Mouse (Mus musculus): ENCODE data around the gene Ykt6.
"Not testable (repeated sequence)": the region's sequence is repeated elsewhere in the genome, so short reads cannot be mapped to it uniquely, and the experiment has no call there.

Ykt6 gene

GRCm38 (mm10) chr11:5995989-5996388, 40.5 kb downstream of the Ykt6 start:
- peak; percentile 96 to 97 for DNase-seq

DNA sequence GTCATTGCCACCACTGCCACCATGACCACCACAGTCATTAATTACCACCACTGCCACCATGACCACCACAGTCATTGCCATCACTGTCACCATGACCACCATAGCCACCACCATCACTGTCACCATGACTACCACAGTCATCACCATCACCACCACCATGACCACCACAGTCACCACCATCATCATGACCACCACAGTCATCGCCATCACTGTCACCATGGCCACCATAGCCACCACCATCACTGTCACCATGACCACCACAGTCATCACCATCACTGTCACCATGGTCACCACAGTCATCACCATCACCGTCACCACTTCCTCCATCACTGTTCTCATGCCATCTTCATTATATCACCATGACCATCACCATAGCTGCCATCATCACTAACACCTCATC, 43.0 kb downstream of the Ykt6 start:
- DNase-seq = no peak

DNA sequence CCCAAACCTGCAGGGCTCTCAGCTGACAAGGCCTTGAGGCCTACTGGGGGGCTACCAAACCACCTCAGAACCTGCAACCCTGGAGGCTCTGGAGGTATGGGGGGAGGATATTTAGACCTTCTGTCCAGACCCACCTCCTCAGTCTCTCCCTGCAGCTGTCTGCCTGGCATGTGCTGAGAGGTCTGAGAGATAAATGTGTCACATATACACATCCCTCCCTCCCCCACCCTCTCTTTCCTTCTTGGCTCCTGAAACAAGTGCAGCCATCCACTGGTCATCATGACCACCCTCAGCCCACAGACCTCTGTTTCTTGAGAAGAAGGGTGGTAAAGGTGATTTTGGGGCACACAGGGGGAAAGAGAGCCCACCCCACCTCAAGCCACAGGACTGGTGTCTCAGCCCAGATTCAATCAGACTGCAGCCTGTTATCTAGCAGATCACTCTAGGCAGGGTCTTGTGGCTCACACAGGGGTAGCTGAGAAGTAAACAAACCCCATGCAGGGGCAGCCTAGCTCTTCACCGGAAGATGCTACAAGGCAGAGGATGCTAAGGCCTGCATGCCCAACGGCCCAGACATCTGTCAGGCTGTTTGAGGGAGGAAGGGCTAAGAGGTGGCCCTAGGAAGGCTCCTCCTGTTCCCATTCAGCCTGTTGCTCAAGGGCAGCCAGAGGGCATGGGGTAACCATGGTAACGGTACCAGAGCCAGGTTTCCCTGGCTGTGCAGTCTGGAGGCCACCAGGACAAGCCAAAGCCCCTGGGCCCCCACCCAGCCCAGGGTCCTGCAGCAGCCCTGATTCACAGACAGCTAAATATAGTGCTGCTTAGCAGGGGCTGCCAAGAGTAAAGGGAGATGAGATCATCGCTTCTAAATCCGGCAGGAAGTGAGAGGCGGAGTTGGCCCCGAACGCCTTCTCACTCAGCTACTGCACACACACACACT, 44.6 kb downstream of the Ykt6 start:
- peak; percentile 90 to 92 for DNase-seq

GRCm38 (mm10) chr11:6000961-6001682, 45.6 kb downstream of the Ykt6 start:
- DNase-seq = no peak

DNA sequence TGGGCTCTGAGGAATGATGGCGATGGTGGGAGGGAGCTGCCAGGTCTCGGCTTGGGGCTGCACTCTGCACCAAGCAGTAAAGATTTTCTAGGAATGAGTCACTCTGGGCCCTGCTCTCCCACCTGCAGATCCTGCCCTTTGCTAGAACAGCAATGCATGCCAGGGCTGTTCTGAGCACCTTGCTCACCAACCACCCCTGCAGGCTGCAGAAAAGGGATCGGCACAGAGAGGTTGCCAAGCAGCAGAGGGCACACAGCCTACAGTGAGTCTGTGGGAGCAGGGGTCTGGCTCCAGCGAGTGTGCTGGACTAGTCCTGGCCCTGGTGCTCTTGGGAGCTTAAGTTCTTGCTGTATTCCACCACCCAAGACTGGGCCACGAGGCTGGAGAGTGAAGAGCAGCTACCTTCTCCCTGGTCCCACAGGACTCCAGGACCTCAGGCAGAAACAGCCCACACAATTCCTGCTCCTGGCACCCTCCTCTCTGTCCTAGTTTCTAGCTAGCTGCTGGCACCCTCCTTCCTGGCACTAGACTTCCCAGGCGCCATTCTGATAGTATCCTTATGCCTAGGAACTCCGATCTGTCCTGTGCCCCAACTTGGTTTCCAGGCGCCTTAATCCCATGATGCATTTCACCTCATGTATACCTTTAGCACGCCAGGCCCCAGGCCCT, 46.6 kb downstream of the Ykt6 start:
- DNase-seq = no peak

GRCm38 (mm10) chr11:6003046-6003639, 47.6 kb downstream of the Ykt6 start:
- DNase-seq = no peak

- DNase-seq = not testable (repeated sequence)
Observed at GRCm38 (mm10) chr11:6005374-6006043, 50.0 kb downstream of the Ykt6 start.

GRCm38 (mm10) chr11:6006351-6007009, 51.0 kb downstream of the Ykt6 start:
- DNase-seq = not testable (repeated sequence)

GRCm38 (mm10) chr11:6007010-6007778, 51.7 kb downstream of the Ykt6 start:
- DNase-seq = not testable (repeated sequence)

GRCm38 (mm10) chr11:6007779-6008128, 52.3 kb downstream of the Ykt6 start:
- not testable (repeated sequence) for DNase-seq

- not testable (repeated sequence) for DNase-seq
Observed at GRCm38 (mm10) chr11:6010751-6011482, 55.4 kb downstream of the Ykt6 start.

- no peak for DNase-seq
Observed at GRCm38 (mm10) chr11:6011879-6012278, 56.4 kb downstream of the Ykt6 start.

DNA sequence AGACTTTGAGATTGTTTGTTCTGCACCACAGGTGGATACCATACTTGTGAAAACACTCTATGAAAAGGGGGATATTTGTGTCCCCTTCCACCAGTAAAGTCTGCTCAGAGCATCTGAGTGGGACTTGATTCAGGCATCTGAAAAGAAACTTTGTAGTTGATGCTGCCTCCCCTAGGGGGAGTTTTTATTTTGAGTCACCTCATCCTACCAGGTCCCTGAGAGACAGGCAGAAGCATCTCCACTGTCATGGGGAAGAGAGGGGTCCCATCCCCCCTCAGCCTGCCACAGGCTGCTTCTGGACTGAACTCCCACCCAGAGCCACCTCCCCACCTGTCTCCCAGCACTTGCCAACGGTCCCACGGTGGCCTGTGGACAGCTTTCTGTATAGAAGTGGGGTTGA, 57.9 kb downstream of the Ykt6 start:
- DNase-seq = no peak

DNA sequence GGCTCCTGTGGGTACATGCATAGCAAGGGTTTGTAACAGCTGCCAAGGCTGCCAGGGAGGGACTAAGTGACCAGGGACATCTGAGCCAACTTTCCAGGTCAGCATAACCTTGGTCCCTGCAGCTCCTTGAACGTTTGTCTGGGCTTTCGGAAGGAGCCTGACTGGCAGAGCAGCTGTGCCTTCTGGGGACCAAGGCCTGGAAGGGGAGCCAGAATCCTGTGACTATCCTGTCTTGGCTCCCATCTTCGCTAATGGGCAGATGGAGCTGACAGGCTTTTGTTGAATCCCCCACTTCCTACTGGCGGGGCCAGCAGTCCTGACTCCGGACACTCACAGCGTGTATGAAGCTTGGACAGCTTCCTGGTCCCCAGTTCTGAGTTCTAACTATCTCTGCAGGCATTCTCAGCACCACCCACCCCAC, 59.5 kb downstream of the Ykt6 start:
- DNase-seq = peak; percentile 80 to 82

DNA sequence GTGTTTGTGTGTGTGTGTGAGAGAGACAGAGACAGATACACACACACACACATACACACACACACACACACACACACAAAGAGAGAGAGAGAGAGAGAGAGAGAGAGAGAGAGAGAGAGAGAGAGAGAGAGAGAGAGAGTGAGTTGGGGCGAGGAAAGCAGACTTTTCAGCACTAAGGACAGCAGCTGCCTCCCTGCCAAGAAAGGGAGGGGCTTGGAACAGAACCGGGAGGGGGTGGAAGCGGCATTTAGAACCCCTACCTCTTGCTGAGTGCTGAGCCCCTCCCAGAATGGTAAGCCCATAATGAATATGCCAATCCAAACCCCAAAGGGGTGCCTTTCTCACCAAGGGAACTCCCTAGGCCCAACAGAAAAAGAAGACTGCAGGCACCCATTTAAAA, 60.9 kb downstream of the Ykt6 start:
- peak in 1 of 2 experiments; percentile 72 for DNase-seq

DNA sequence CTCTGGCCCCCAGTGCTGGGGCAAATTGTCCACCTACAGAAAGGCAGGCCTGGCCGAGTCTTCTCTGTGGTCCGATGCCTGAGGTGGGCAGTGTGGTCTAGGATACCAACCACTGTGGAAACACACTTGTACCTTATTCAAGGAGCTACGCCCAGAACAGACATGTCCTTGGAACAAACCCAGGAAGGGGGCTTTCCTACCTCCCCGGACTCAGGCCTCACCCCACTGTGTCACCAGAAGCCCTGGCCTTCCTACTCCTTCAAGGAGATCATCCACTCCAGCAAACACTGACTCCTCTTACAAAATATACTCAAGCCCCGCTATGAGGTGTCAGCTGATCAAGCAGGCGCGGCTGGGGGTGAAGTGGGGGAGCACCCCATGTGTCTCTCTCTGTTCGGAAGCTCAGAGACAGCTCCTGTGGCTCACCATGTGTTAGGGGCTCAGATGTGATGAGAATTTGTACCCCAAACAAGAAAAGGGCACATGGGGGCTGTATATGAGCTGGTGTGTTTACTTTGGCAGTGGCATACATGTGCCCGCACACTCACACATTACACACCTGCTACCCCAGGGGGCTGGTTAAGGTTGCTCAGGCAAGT, 61.4 kb downstream of the Ykt6 start:
- peak in 1 of 2 experiments; percentile 31 for DNase-seq

Data from cerebellum, postnatal 10 days (tissue).